Mouse (Mus musculus) brown adipose tissue, adult 24 weeks (tissue): ENCODE measurements around the gene Zfp36l1. TPM values are rescaled to one million over a fixed set of nuclear protein-coding genes. Genes with fewer than 3 reads are reported as not detected.

Source experiments
- H3K27ac ChIP-seq: fragments of 200-500 bp; replicated peaks from 2 replicates; pipeline ENCODE4 v1.5.1; 2012; ENCODE audit warnings: low read depth, mild to moderate bottlenecking, low read length
- H3K4me1 ChIP-seq: fragments of 200-500 bp; 2 replicates; pipeline ENCODE4 v1.6.1; 2012; ENCODE audit warnings: low read length, mixed read lengths; ENCODE audit not compliant: control insufficient read depth, insufficient read depth, insufficient read length
- H3K4me3 ChIP-seq: fragments of 200-500 bp; 2 replicates; pipeline ENCODE4 v1.5.1; 2012; ENCODE audit warnings: low read depth, mild to moderate bottlenecking, low read length, moderate library complexity; ENCODE audit not compliant: insufficient read depth
- polyA plus RNA-seq: library from polyadenylated mRNA; stranded (reverse); fragments of >200 nt; gene quantifications from 2 replicates; pipeline ENCODE4 v1.2.4, GENCODE M21; 2012; ENCODE audit not compliant: missing spikeins, insufficient read depth, insufficient read length

Zfp36l1 gene
- 67.0 and 75.8 TPM in 2 replicates for polyA plus RNA-seq

GRCm38 (mm10) chr12:80112852-80113551 is at the start of gene Zfp36l1:
Gene Zfp36l1, minus strand, starts transcription at chr12:80113013.
- Histone ChIP-seq H3K4me3 (peak within 1 kb of the TSS; percentile 95), H3K27ac (peak within 1 kb of the TSS; percentile 99), H3K4me1 (peaks cover 3% of the 10 kb centered on the region; the same call in 1 of the 2 replicates)

GRCm38 (mm10) chr12:80162448-80162847 is 49.6 kb upstream of the Zfp36l1 start:
- Histone ChIP-seq H3K27ac (no peak overlapping the region), H3K4me3 (no peak overlapping the region), H3K4me1 (no peaks in the 10 kb centered on the region)

GRCm38 (mm10) chr12:80157675-80158074 is 44.9 kb upstream of the Zfp36l1 start:
- H3K4me3 ChIP-seq, result no peak overlapping the region
- H3K4me1 ChIP-seq, result no peaks in the 10 kb centered on the region
- no peak overlapping the region for H3K27ac ChIP-seq

- no peaks in the 10 kb centered on the region for H3K4me1 ChIP-seq
- no peak overlapping the region for H3K4me3 ChIP-seq
- no peak overlapping the region for H3K27ac ChIP-seq
Measured at GRCm38 (mm10) chr12:80153687-80154326, 41.0 kb upstream of the Zfp36l1 start.

GRCm38 (mm10) chr12:80153078-80153477 is 40.3 kb upstream of the Zfp36l1 start:
- no peak overlapping the region for H3K4me3 ChIP-seq
- H3K4me1 ChIP-seq, result no peaks in the 10 kb centered on the region
- H3K27ac ChIP-seq, result no peak overlapping the region

GRCm38 (mm10) chr12:80151821-80152220 is 39.0 kb upstream of the Zfp36l1 start:
- no peak overlapping the region for H3K4me3 ChIP-seq
- H3K27ac ChIP-seq, result no peak overlapping the region
- H3K4me1 ChIP-seq, result no peaks in the 10 kb centered on the region

- Histone ChIP-seq H3K4me1 (no peaks in the 10 kb centered on the region), H3K4me3 (0 out of 2 replicates have a peak overlapping the region, but pooled peaks have one; percentile 26), H3K27ac (no peak overlapping the region)
Measured at GRCm38 (mm10) chr12:80150624-80151023, 37.8 kb upstream of the Zfp36l1 start.

GRCm38 (mm10) chr12:80147563-80148214 is 34.9 kb upstream of the Zfp36l1 start:
- Histone ChIP-seq H3K27ac (no peak overlapping the region), H3K4me1 (no peaks in the 10 kb centered on the region), H3K4me3 (no peak overlapping the region)

GRCm38 (mm10) chr12:80146227-80147223 is 33.7 kb upstream of the Zfp36l1 start:
- Histone ChIP-seq H3K4me1 (no peaks in the 10 kb centered on the region), H3K27ac (no peak overlapping the region), H3K4me3 (no peak overlapping the region)

- no peak overlapping the region for H3K4me3 ChIP-seq
- H3K4me1 ChIP-seq, result no peaks in the 10 kb centered on the region
- no peak overlapping the region for H3K27ac ChIP-seq
Measured at GRCm38 (mm10) chr12:80145365-80145764, 32.6 kb upstream of the Zfp36l1 start.

- Histone ChIP-seq H3K4me1 (no peaks in the 10 kb centered on the region), H3K4me3 (no peak overlapping the region), H3K27ac (no peak overlapping the region)
Measured at GRCm38 (mm10) chr12:80144846-80145245, 32.0 kb upstream of the Zfp36l1 start.

- Histone ChIP-seq H3K4me3 (no peak overlapping the region), H3K4me1 (no peaks in the 10 kb centered on the region)
Measured at GRCm38 (mm10) chr12:80141470-80141869, 28.7 kb upstream of the Zfp36l1 start.

GRCm38 (mm10) chr12:80141011-80141410 is 28.2 kb upstream of the Zfp36l1 start:
- H3K4me1 ChIP-seq, result no peaks in the 10 kb centered on the region
- H3K27ac ChIP-seq, result no peak overlapping the region
- no peak overlapping the region for H3K4me3 ChIP-seq

More at GRCm38 (mm10) chr12:80141470-80141869, 28.7 kb upstream of the Zfp36l1 start:
- no peak overlapping the region for H3K27ac ChIP-seq

- Histone ChIP-seq H3K4me3 (no peak overlapping the region), H3K27ac (no peak overlapping the region), H3K4me1 (no peaks in the 10 kb centered on the region)
Measured at GRCm38 (mm10) chr12:80137744-80138143, 24.9 kb upstream of the Zfp36l1 start.
